In the genomic region with DNA sequence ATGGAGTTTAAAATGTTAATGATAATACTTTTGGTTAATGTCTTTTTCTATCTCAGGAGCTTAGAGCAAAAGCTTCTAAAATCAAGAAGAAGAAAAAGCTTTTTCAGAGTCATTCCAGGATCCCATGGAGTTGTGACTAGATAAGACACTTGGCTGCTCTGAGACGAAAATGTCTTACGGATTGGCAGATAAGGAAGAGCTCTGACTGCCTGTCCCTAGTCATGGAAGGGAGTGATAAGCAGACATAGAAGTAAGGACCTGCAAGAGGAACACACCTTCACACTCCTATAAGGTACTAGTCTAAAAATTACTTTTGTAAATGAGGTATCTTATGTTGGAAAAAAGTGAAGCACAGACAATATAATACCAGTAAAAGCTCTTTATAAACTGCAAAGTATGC, we compare ENCODE assay signal across 20 mouse cellular contexts.
DNase-seq lines count a peak whose midpoint lies in the region; ATAC-seq and TF ChIP-seq lines count a peak whose summit lies in the region.
"Had no signal": no experiment of that assay in that cellular context is flagged by ENCODE, and none has a peak within 500 bp of the region (broad histone marks: within the 10 kb centered on the region; RNA-seq: fewer than 3 reads in every experiment).

No protein-coding gene starts in this region.

- WGBS in liver, embryonic 12.5 days (ENCODE audit: insufficient replicate concordance), result 13% methylated on average over 2 of the region's 2 CpGs
- WGBS in liver, postnatal 0 days (ENCODE audit: insufficient replicate concordance), result 34% methylated on average over 2 of the region's 2 CpGs
- WGBS in liver, embryonic 13.5 days (ENCODE audit: insufficient replicate concordance), result 8% methylated on average over 2 of the region's 2 CpGs

- no peak for TF ChIP-seq CTCF in liver, postnatal 0 days (IDR thresholded peaks at IDR 0.05; ENCODE audit: low read depth)

- no peaks in the 10 kb centered on the region for H3K36me3 ChIP-seq in liver, embryonic 12.5 days
- H3K36me3 ChIP-seq in liver, postnatal 0 days (replicated peaks; ENCODE audit: insufficient read depth, low read length), result no peaks in the 10 kb centered on the region
- H3K36me3 ChIP-seq in liver, embryonic 13.5 days, result no peaks in the 10 kb centered on the region
- H3K36me3 ChIP-seq: G1E had no signal

- peak; percentile 55 for ATAC-seq in liver, embryonic 12.5 days
- no peak for ATAC-seq in liver, postnatal 0 days
- peak; percentile 62 for ATAC-seq in liver, embryonic 13.5 days (ENCODE audit: low read depth)
- ATAC-seq in megakaryocyte-erythroid progenitor cell, adult 5-6 weeks (replicated peaks; ENCODE audit: low FRiP score, low TSS enrichment, poor library complexity, severe bottlenecking), result 0 out of 2 replicates have a peak, but pooled peaks have one; percentile 41
- ATAC-seq: activated CD4-positive, CD25-positive, alpha-beta regulatory T cell, adult 4 months; CD4-positive, CD25-positive, alpha-beta regulatory T cell, adult 4 months; Patski had no signal

- no peaks in the 10 kb centered on the region for H3K27me3 ChIP-seq in liver, embryonic 12.5 days (replicated peaks)
- no peaks in the 10 kb centered on the region for H3K27me3 ChIP-seq in liver, postnatal 0 days (ENCODE audit: insufficient read depth, low read length)
- no peaks in the 10 kb centered on the region for H3K27me3 ChIP-seq in liver, embryonic 13.5 days
- H3K27me3 ChIP-seq: Patski had no signal

- no peak overlapping the region for H3K27ac ChIP-seq in liver, embryonic 12.5 days
- H3K27ac ChIP-seq in liver, postnatal 0 days (ENCODE audit: low read depth), result no peak overlapping the region
- no peak overlapping the region for H3K27ac ChIP-seq in liver, embryonic 13.5 days

- H3K9me3 ChIP-seq in liver, embryonic 12.5 days (replicated peaks), result no peaks in the 10 kb centered on the region
- no peaks in the 10 kb centered on the region for H3K9me3 ChIP-seq in liver, postnatal 0 days (ENCODE audit: low read length)
- no peaks in the 10 kb centered on the region for H3K9me3 ChIP-seq in liver, embryonic 13.5 days (replicated peaks)
- H3K9me3 ChIP-seq: G1E had no signal

- no peak for TF ChIP-seq EP300 in liver, postnatal 0 days (IDR thresholded peaks at IDR 0.05; ENCODE audit: low read depth)

- no peak overlapping the region for H3K9ac ChIP-seq in liver, embryonic 12.5 days
- no peak overlapping the region for H3K9ac ChIP-seq in liver, postnatal 0 days (replicated peaks)
- no peak overlapping the region for H3K9ac ChIP-seq in liver, embryonic 13.5 days

- H3K4me1 ChIP-seq in liver, embryonic 12.5 days, result 0 out of 2 replicates have a peak, but pooled peaks cover 5% of the 10 kb centered on the region
- no peaks in the 10 kb centered on the region for H3K4me1 ChIP-seq in liver, postnatal 0 days (ENCODE audit: insufficient read depth)
- H3K4me1 ChIP-seq in liver, embryonic 13.5 days (replicated peaks), result peaks cover 7% of the 10 kb centered on the region; the same call in 1 of the 2 replicates

- H3K4me3 ChIP-seq in liver, embryonic 12.5 days, result no peak overlapping the region
- H3K4me3 ChIP-seq in liver, postnatal 0 days (ENCODE audit: low read depth, low read length), result no peak overlapping the region
- no peak overlapping the region for H3K4me3 ChIP-seq in liver, embryonic 13.5 days (replicated peaks)

- no peak overlapping the region for H3K4me2 ChIP-seq in liver, embryonic 12.5 days
- no peak overlapping the region for H3K4me2 ChIP-seq in liver, postnatal 0 days (ENCODE audit: low read depth, low read length)
- H3K4me2 ChIP-seq in liver, embryonic 13.5 days, result no peak overlapping the region

- no peak for DNase-seq in liver, postnatal 0 days
- DNase-seq in liver, embryonic 13.5 days, result no peak
- DNase-seq in liver, result no peak
- no peak for DNase-seq in kidney, adult 11 months
- DNase-seq: adrenal gland, adult 2 months; adrenal gland, adult 8-10 months; adrenal gland, postnatal 10 days; adrenal gland, postnatal 14 days; adrenal gland, postnatal 25 days; adrenal gland, postnatal 36 days; B cell, adult 2 months; cerebellum, adult 11 months; cerebellum, adult 11-12 months; cerebellum, adult 18-20 months had no signal
